Mouse (Mus musculus) heart, postnatal 0 days (tissue): Measurements from ENCODE around the gene Zcchc14. TPM values are rescaled to one million over a fixed set of nuclear protein-coding genes. Genes with fewer than 3 reads are reported as not detected.

ENCODE experiments used
- ATAC-seq: fragments of 200-750 bp; cut with Nextera tagmentation; 2 replicates; pipeline ENCODE4 v1.8.0; 2017; ENCODE audit warnings: low read depth, moderate number of reproducible peaks, moderate library complexity; ENCODE audit not compliant: insufficient read depth
- DNase-seq: peaks from one replicate; pipeline ENCODE4 v3.0.0-alpha.2; 2016; ENCODE audit warnings: low spot score
- H3K27ac ChIP-seq: fragments of 300-500 bp; sonication (generic); 2 replicates; pipeline ENCODE4 v1.5.1; 2014; ENCODE audit warnings: low read depth, mild to moderate bottlenecking
- H3K27me3 ChIP-seq: fragments of 300-500 bp; sonication (generic); 2 replicates; pipeline ENCODE4 v1.6.1; 2014; ENCODE audit warnings: low read length, mixed read lengths; ENCODE audit not compliant: control insufficient read depth, insufficient read depth
- H3K36me3 ChIP-seq: fragments of 300-500 bp; sonication (generic); replicated peaks from 2 replicates; pipeline ENCODE4 v1.6.1; 2014; ENCODE audit warnings: low read length, mixed read lengths; ENCODE audit not compliant: control insufficient read depth, insufficient read depth
- H3K4me1 ChIP-seq: fragments of 300-500 bp; sonication (generic); 2 replicates; pipeline ENCODE4 v1.6.1; 2014; ENCODE audit warnings: antibody characterized with exemption; ENCODE audit not compliant: control insufficient read depth, insufficient read depth
- H3K4me2 ChIP-seq: fragments of 300-500 bp; sonication (generic); 2 replicates; pipeline ENCODE4 v1.6.1; 2014; ENCODE audit warnings: low read depth, mild to moderate bottlenecking, low read length, moderate library complexity
- H3K4me3 ChIP-seq: fragments of 300-500 bp; sonication (generic); 2 replicates; pipeline ENCODE4 v1.5.1; 2014; ENCODE audit warnings: low read depth, low read length
- H3K9ac ChIP-seq: fragments of 300-500 bp; sonication (generic); replicated peaks from 2 replicates; pipeline ENCODE4 v1.6.1; 2014; ENCODE audit warnings: low read depth, low read length, mixed read lengths
- H3K9me3 ChIP-seq: fragments of 300-500 bp; sonication (generic); replicated peaks from 2 replicates; pipeline ENCODE4 v1.6.1; 2016; ENCODE audit warnings: low read length; ENCODE audit not compliant: control insufficient read depth
- CTCF ChIP-seq: IDR thresholded peaks from 2 replicates; pipeline ENCODE4 v1.5.1; 2016; ENCODE audit warnings: antibody characterized with exemption, control low read depth, low read depth
- EP300 ChIP-seq: IDR thresholded peaks from 2 replicates; pipeline ENCODE4 v1.6.1; 2016; ENCODE audit warnings: antibody characterized with exemption, low read depth
- WGBS: fragments of 180-500 bp; shearing (Covaris S2); extraction: QIAGEN DNeasy Blood & Tissue Kit; methylation state at CpG from one replicate; pipeline ENCODE4 v1.1.7; 2014; 5-methylcytosine and 5-hydroxymethylcytosine counted together
- polyA plus RNA-seq: library from polyadenylated mRNA; unstranded; fragments of >200 nt; fragmentation: Nextera tagmentation; extraction: Ambion mirVana; gene quantifications from 2 replicates; pipeline ENCODE4 v1.2.1, GENCODE M21; 2015
- total RNA-seq: library from RNA; depleted of rRNA; stranded (reverse); fragments of >200 nt; gene quantifications from 2 replicates; pipeline ENCODE4 v1.2.3, GENCODE M21; 2014; ENCODE audit warnings: low replicate concordance

The Zcchc14 gene
- total and polyA plus RNA-seq, 2 experiments from 2014 or later, result 5.6 to 18.1 TPM

GRCm38 (mm10) chr8:121591178-121592066 lies 61.3 kb downstream of the Zcchc14 start:
- H3K4me2 ChIP-seq, result peak overlapping the region; percentile 86
- peak overlapping the region; percentile 98 for H3K9ac ChIP-seq
- no peaks in the 10 kb centered on the region for H3K27me3 ChIP-seq
- peaks cover 28% of the 10 kb centered on the region for H3K36me3 ChIP-seq
- peak overlapping the region; percentile 87 for H3K27ac ChIP-seq
- H3K4me3 ChIP-seq, result peak overlapping the region; percentile 99
- peaks cover 13% of the 10 kb centered on the region for H3K4me1 ChIP-seq
- peak; percentile 74 for DNase-seq
- WGBS, result 17% methylated on average over 20 of the region's 20 CpGs
- TF ChIP-seq EP300 (no peak), CTCF (peak; percentile 52)
- ATAC-seq, result peak; percentile 10; the same call in 1 of the 2 replicates
- no peaks in the 10 kb centered on the region for H3K9me3 ChIP-seq

- no peaks in the 10 kb centered on the region for H3K9me3 ChIP-seq
- H3K27me3 ChIP-seq, result no peaks in the 10 kb centered on the region
- peak within 1 kb of the TSS; percentile 98 for H3K9ac ChIP-seq
- H3K4me3 ChIP-seq, result peak within 1 kb of the TSS; percentile 99
- peak within 1 kb of the TSS; percentile 86 for H3K4me2 ChIP-seq
- H3K36me3 ChIP-seq, result peaks cover 20% of the 10 kb centered on the region
- H3K4me1 ChIP-seq, result peaks cover 13% of the 10 kb centered on the region
- DNase-seq (peak; percentile 88), ATAC-seq (peak; percentile 86)
- peak within 1 kb of the TSS; percentile 87 for H3K27ac ChIP-seq
- WGBS, result 1% methylated on average over 94 of the region's 94 CpGs
- TF ChIP-seq EP300, result peak; percentile 73; the same call in 1 of the 2 replicates
- TF ChIP-seq CTCF, result no peak
Observed at GRCm38 (mm10) chr8:121590203-121591177, 62.2 kb downstream of the Zcchc14 start, which contains the start of gene Map1lc3b. Gene Map1lc3b, plus strand, starts transcription at chr8:121590361.

GRCm38 (mm10) chr8:121589205-121589726 lies 63.4 kb downstream of the Zcchc14 start:
- no peak overlapping the region for H3K9ac ChIP-seq
- ATAC-seq (no peak), DNase-seq (no peak)
- no peak overlapping the region for H3K27ac ChIP-seq
- H3K4me2 ChIP-seq, result no peak overlapping the region
- 31% methylated on average over 2 of the region's 2 CpGs for WGBS
- H3K27me3 ChIP-seq, result no peaks in the 10 kb centered on the region
- H3K4me1 ChIP-seq, result peaks cover 17% of the 10 kb centered on the region
- TF ChIP-seq EP300, result no peak
- TF ChIP-seq CTCF, result no peak
- no peaks in the 10 kb centered on the region for H3K9me3 ChIP-seq
- H3K36me3 ChIP-seq, result peaks cover 12% of the 10 kb centered on the region; the same call in 1 of the 2 replicates
- H3K4me3 ChIP-seq, result no peak overlapping the region

- TF ChIP-seq CTCF (no peak), EP300 (no peak)
- H3K9me3 ChIP-seq, result no peaks in the 10 kb centered on the region
- peaks cover 17% of the 10 kb centered on the region for H3K4me1 ChIP-seq
- H3K27me3 ChIP-seq, result no peaks in the 10 kb centered on the region
- no peak overlapping the region for H3K4me3 ChIP-seq
- no peak overlapping the region for H3K4me2 ChIP-seq
- H3K36me3 ChIP-seq, result 0 out of 2 replicates have a peak, but pooled peaks cover 6% of the 10 kb centered on the region
- DNase-seq, result no peak
- no peak overlapping the region for H3K27ac ChIP-seq
- no peak overlapping the region for H3K9ac ChIP-seq
- WGBS, result 71% methylated on average over 4 of the region's 4 CpGs
- no peak for ATAC-seq
Observed at GRCm38 (mm10) chr8:121588750-121589149, 64.0 kb downstream of the Zcchc14 start.
